Mouse (Mus musculus) forelimb bud, embryonic 11.5 days (tissue): ENCODE data around the gene Sema3c.
"Not testable (repeated sequence)": the region's sequence is repeated elsewhere in the genome, so short reads cannot be mapped to it uniquely, and the experiment has no call there.

ENCODE experiments used
- DNase-seq: peaks from one replicate; pipeline ENCODE4 v3.0.0-alpha.2; 2012; ENCODE audit warnings: low read depth, low spot score

Sema3c gene

DNA sequence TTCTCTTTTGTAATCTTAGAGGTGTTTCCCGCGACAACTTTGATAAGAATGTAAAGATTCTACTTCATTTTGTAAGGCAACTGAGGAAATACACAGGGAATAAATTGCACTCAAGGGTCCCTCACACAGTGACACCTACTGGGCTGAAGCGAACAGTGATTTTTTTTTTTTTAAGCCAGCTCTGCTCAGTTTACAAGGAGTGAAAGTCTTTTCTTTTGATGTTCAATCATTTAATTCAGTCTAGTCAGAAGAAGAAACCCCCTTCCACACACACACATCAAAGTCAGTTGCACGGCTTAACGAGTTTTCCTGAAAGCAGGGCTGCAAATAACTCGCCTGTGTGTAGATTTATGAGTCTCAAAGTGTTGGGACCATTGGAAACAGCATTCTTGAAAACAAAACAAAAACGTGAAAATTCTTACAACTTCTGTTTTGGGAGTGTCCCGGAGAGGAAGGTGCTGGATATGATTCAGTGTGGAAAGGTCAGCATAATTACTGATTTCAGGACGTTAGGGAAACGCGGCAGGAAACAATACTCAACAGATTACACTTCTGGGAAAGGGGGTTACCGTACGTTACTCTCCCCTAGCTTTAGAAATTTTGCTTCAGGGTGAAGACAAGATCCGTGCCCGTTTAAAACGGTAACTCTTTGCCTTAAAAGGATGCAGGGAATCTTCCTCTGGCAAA lies at the start of gene Sema3c:
Gene Sema3c (plus strand): TSS at position 588 of the 687 bp plus-strand sequence.
- peak; percentile 61 for DNase-seq

DNA sequence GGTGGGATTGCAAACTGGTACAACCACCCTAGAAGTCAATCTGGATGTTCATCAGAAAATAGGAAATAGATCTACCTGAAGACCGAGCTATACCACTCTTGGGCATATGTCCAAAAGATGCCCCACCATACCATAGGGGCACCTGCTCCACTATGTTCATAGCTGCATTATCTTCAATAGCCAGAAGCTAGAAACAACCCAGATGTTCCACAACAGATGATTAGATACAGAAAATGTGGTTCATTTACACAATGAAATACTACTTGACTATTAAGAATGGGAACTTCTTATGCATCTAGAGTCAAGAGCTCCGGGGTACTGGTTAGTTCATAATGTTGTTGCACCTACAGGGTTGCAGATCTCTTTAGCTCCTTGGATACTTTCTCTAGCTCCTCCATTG lies 42.9 kb upstream of the Sema3c start:
- DNase-seq: not testable (repeated sequence)

DNA sequence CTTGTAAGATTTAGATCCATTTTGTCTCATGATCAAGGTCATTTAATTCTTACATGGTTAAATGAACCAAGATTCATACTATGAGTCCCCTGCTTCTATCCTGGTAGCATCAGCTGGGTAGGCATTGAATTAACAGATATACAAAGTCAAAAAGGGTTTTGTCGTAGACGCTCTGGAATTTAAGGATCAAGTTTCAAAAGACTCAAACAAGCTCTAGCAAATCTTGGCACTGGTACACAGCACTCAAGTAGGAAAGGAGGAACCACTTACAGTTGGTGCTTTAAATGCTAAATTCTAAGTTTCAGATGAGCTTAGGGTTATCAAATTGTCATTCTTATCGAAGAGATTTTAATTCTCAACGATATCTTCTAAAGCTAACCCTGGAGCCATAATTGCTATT lies 30.9 kb upstream of the Sema3c start:
- no peak for DNase-seq

DNA sequence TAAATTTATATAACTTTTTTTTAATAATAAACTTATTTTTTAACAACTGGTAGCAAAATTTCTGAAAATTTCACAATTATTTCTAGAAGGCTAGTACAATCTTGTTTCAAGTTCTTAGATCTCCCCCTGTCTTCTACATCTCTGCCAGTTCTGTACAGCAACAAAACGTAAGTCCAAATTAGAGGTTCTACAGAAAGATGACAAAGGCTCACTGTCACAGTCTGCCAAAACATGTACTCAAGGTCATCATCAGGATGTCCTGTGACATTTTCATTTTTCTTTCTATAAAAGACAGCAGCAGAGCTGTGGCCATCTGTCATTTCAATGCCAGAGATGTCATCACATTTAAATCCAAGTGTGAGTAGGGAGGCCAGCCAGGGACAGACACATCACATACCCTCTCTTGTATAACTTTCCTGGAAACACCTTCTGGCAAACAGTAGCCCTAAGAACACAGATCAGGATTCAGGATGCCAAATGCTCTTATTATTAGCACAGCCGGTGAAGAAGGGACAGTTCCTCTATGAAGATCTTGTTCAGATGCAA lies 29.1 kb upstream of the Sema3c start:
- no peak for DNase-seq

DNA sequence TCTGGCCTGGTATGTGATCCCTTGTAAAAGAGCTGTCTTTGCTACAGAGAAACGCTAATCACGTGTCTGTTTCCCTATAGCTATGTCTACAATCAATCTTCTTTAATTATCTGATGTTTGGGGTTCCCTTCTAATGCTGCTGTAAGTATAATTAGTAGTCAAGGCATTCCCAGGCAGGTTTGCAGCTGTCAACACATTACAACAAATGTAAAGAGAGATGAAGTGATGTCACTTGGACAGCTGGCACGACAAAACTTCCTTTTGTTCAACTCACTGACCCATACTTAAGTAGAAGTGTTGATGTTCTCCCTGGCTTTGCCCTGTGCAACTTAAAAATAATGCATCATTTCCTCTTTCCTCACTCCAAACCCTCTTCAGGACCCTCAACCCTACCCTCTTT lies 22.4 kb upstream of the Sema3c start:
- DNase-seq: no peak

DNA sequence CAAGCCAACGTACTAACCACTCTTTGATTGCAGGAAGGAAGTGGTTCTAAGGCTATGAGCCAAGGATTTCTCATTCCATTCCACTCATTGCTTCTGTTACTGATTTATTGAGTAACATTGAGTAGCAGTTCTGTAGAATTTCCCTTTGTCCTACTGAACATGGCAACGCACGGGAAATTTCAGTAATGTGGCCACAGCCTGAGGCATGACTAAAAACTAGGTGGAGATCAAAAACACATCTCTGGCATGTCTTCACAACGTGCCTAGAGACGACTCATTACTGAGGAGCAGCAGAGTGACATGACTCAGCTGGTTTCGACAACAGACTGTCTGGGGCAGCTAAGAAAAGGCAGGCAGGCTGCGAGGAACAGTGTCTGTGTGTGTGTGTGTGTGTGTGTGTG lies 18.0 kb upstream of the Sema3c start:
- DNase-seq: peak; percentile 57

DNA sequence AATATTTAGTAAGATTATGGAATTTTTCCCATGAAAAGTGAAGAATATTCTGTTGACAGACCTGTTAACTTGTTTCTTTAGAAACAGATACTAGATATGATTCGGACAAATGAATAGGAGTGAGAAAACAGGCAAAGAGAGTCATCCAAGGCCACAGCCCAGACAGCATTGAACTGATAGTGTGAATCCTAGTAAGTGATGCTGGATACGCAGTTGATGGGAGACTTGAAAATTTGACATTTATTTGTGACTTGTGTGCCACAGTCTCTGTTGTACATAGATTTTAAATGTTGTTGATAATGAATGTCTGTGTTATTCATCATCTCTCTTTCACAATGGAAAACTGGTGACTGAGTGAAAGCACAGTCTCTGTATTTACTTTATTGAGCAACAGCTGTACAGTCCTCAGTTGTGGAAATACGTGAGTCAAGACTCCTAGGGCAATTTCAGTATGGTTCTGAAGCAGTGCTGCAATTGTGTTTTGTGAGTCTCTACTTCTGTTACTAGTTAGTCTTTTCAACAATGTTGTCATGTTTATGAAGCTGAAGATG lies 17.3 kb upstream of the Sema3c start:
- DNase-seq: no peak

DNA sequence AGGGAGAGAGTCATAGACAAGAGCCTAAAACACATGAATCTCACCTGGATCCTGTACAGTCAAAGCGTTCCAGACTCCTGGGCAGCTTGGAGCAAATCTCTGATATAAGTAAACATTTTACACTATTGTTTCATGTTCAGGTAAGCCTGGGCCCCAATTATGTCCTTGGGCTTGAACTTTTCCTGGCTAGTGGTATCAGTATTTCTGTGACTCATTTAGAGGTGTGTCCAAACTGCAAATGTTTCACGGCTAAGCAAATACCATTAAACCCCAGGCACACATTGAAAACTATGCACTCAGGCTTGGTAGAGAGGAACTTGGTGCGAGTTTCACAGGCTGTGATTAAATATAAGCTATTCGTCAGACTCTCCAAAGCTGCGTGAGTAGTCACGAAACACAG lies 2.5 kb upstream of the Sema3c start:
- no peak for DNase-seq

DNA sequence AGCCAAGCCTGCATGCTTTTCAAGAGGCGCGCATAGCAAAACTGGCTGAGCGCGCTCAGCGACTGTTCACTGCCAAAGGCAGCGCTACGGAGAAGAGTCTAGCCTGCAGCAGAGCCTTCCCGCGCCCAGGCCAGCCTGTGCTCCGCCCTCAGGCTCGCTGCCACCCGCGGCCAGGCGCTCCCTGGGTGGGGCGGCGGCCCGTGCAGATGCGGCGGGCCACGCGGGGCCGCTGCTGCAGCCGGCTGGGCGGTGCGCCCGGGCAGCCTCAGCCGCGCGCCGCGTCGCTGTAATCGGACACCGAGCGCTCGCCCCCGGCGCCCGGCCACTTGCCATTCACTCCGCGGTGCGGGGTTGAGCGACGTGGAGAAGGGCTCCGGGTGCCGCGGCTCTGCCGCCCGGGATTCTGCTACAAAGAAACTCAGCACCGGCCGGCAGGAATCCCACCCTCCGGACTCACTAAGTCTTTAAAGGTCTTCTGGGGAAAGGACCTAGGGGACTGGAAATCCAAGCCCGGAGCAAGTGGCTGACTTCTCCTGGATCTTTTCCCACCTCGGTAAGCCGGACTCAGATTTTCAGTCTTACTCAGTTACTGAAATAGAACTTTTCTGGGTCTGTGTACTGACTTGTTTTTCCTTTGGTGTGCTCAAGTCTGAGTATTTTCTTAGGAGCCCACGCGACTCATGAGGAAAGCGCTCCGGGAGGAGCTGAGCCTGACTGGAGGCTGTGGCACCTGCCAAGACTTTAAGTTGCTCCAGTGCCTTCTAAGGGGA lies 517 bp downstream of the Sema3c start:
- peak; percentile 72 for DNase-seq

DNA sequence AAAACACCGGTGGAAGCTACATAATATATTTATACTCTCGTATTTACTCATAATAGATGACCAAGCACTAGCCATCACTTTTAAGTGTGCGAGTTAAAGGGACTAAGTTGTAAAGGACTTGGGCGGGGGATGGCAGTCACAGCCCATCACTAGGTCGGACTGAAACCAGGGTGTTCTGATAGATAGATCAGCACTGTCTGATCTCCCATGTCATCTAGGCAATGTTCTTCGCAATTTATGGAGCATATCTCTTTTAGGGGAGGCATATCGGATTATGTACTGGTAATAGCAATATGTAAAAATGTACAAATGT lies 1.1 kb downstream of the Sema3c start:
- DNase-seq: no peak

DNA sequence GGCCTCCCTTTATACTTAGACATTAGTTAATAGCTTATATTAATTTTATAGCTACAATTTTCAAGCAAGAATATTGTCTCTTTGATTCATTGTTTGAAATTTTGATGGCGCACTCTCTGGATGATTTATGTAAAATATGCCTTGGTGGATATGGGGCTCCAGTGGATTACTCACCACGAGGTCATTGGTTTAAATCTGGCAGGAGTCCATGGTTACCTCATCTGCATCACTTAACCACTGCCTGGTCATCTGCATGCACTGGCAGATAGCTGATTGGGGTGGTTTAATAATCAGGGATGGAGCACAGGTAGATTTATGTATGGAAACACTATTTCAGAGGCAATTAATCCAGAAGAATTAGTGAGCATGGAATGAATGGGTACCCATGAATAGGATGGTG lies 2.0 kb downstream of the Sema3c start:
- DNase-seq: no peak

DNA sequence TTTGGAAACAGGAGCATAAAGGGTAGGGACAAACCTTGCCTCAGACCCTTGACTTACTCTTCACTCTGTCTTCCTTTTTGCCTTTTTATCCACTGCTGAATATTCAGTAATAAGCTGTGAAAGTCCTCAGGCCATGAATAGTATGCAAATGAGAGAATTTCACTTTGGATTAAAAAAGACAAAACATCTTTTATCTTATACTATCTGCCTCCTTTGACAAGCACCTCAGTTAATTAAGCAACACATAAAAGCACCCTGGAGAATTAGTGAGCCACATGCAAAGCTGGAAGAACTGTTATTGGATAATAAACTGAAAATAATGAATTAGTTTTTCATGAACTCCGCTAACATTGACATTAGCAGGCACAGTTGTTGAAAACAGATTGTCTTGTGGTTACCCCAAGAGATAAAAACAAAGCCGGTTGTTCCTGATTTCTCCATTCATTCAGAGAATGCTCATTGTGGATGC lies 8.0 kb downstream of the Sema3c start:
- no peak for DNase-seq

DNA sequence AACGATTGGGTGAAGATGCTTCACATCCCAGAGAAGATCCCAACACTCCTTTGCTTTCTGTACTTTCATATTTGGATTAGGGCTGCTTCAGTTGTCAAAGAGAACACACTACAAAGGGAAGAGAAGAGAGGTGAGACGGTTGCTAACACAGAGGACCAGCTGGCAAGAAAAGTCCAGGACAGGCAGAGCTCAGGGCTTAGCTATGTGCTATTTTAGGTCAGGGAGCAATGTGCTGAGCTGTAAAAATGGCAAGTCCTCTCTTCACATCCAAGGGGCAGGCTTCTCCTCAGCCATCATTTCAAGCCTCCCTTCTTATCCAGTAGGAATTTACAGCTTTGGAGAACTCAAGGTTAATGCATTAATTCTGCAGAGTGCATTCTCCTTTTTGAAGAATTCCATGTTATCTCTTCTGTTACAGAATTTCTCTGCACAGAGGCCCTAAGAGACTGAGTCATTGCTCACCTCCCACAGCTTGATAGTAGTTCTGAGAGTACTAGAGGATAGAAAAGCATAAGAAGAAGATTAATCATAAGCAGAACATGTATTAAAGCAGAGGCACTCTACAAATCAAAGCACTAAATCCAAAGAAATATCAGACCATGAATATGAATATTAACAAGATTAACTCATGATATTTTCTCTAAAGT lies 10.3 kb downstream of the Sema3c start:
- DNase-seq: no peak

DNA sequence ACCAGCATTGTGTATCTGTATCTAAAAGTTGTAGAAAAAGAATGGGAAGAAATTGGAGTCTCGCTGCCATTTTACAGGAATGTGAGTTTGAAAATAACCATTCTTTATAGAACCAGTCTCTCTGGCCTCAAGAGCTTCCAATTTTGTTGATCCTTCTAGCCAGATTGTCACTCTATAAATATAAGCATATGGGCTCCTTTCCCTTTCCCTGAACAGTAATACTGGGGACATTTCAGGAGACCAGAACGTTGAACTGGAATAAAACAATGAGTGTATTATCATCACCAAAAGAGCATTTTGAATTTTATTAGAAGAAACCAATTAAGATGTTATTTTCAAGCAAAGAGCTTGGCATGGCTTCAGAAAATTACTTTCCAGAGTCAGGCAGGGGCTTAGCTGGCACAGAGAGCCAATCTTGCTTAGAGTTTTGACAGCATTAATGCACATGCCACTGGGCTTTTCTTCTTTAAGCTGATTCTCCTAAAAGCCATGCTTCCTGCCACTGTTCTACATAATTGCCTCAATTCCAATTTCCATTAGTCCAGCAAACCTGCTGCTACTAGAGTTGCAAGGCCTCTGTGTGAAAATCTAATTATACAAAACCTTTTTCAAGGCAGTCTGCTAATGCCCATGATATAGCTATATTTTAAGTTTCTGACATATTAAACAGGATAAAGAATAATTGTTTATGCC lies 12.6 kb downstream of the Sema3c start:
- DNase-seq: no peak

DNA sequence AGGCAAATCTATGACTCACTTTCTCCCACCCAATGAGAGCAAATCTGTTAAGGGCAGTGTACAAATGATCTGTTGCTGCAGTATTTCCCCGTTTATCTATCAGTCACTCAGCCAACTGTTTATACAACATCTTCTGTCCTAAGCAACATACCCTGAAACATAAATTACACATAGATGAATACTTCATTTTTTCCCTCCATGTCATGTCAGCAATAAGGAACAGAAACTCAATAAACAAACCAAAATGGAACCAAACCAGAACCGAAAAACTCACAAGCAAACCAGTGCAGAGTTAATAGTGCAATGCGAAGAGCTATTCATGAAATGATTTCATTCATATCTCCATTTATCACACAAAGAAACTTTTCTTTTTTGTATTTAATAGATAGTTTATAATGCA lies 17.8 kb downstream of the Sema3c start:
- DNase-seq: no peak

DNA sequence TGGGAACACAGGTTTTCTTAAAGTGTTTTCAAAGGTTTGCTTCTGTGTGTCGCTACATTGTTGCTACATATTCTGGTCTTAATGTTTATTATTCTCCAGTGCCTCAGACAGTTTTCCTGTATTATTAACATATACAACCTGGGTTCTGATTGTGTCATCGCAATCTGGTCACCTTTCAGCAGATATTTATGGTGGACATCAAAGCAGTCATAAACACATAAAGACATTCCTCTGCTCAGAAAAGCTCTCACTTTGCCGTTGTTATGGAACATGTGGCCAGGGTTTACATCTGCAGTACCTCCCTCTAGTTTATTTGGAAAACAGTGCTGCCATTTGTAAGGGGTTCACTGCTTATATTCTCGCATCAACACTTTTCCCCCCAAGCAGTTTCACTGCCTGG lies 27.6 kb downstream of the Sema3c start:
- no peak for DNase-seq

DNA sequence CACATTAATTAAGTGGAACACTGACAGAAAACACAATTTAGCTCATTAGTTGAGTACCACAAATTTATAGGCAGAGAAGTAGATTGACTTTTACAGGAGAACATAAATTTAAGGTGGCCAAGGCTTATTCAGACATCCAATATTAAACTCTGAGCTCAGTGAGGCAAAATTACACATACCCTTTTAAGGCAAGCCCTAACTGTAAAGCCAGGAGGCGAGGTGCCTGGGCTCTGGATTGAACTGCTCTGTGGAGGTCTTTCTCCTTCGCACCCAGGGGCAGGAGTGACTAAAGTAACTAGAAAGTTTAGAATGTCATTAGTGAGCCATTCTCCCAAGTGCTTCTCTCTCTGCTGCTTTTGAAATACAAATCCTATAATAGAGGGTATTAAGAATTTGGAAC lies 46.5 kb downstream of the Sema3c start:
- DNase-seq: no peak

DNA sequence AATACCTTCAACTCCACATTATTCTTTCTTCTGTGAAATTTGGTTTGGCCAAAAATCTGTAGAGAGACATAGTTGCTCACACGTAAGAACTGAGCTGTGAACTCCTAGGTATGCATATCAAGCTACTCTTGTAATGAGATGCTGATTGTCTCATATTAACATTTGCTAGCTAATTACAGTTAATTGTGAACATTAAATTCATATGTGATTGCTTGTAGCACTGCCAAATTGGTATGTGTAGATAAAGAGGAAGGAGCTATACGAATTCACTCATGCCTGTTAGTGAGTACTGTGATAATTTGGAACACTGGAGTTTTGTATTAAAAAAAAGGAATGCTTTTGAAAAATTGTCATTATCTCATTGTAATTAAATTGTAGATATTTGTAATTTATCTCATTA lies 48.5 kb downstream of the Sema3c start:
- DNase-seq: no peak

DNA sequence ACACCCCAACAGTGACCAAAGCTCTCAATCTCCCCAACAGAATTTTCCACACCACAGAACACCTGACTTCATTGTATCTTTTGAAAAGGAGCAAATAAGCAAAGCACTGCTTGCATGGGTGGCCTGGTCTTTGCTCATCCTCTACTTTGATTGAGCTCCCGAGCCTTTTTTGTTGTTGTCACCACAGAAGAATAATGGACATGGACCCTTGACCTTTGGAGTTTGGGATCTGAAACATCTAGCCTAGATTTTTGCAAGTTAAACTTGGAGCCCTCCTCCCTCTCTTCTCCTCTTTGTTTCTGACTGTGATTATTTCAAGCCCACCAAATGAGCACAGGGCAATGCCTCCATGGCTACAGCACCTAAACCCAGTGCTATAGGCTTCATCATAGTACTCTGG lies 54.5 kb downstream of the Sema3c start:
- DNase-seq: no peak

DNA sequence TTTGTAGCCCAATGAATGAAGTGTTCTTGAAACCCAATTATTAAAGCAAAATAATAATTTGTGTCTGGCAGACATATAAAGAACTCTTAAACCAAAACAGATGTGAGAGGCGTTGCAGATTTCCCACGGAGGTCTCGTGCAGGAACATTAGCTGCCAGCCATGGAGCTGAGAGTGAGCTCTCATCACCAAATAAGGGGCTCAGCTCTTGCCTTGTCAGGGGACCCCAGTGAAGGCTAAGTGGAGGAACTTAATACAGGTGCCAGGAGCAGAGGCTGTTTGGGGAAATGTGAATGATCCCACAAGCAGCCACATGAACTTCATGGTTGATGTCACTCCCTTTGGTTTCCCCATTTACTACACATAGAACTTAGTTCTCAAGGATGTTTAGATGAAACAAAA lies 55.5 kb downstream of the Sema3c start:
- DNase-seq: no peak

DNA sequence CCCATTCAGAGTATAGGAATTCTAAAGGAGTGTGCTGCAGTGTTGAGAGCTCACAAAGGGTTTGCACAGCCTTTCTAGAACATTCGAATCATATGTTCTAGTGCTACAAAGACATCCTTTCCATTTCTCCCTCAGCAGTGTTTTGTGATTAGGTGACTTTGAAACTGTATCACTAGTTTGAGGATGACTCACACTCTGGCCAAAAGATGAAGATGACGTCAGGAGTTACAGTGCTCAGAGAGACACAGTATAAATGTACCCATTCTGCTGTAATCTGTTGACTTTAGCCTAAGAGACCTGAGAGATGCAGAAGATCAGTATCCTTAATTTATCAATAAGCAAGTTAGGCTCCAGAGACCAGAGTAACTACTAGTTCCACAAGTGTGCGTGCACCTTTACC lies 65.4 kb downstream of the Sema3c start:
- no peak for DNase-seq
